Mouse (Mus musculus) cerebellum, postnatal 36 days (tissue): Measurements from ENCODE around the gene Krt42.
"Not testable (repeated sequence)": the region's sequence is repeated elsewhere in the genome, so short reads cannot be mapped to it uniquely, and the experiment has no call there.

Experiments used
- DNase-seq, 2 experiments: peaks; one replicate each; pipeline ENCODE4 v3.0.0; 2021 to 2022; ENCODE audit warnings: mixed read lengths in 2 of 2

The Krt42 gene

DNA sequence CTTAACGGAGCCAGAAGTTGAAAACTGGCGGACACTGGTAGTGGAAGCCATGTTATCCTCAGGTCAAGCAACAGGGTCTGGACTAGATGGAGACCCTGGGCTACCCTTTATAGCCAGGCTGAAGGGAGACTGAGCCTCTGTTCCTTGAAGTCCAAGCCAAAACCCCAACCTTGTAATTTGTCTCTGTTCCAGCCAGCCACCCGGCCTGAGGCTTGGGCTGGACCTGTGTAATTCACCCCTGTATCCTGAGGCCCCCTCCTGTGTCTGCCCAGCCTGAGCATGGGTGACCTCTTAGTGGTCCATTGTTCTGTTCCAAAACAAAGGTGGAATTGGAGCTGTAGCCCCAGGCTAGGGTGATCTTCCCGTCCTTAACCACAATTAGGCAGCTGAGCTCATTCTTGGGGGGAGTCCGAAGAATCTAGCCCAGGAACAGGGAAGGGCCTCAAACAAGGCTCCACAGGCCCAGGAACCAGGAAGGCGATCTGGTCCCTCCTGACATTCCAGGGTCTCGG, at the start of gene Krt42:
Krt42 (minus strand) TSS at position 51 of the 512 bp plus-strand sequence.
- no peak for DNase-seq

DNA sequence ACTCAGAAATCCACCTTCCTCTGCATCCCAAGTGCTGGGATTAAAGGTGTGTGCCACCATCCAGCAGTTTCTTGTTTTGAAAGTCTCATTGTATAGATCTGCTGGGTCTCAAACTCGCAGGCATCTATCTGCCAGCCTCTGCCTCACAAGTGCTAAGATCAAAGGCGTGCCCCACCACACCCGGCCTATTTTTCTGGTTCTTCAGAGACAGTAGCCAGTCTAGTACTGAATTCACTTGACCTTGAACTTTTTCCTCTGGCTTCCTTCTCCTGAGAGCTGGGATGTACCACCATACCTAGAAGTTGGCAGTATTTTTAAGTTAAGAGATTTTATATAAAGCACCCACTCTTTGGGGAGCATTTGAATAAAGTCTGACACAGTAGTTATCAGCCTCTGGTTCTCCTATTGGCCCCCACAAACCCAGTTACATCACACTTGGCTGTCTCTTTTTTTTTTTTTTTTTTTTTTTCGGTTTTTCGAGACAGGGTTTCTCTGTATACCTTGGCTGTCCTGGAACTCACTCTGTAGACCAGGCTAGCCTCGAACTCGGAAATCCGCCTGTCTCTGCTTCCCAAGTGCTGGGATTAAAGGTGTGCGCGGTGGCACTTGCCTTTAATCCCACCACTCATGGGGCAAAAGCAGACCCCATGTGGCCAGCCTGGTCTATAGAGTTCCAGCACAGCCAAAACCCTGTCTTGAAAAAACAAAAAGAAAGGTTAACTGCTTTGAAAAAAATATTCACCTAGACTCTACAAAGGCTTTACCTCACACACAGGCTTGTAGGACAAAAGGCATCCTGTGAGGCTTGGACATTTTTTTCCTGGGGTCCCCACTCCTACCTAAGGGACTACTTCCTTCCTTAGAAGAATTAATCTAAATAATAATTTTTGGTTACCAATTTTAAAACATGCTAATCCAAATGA, 49.1 kb upstream of the Krt42 start:
- DNase-seq = peak; percentile 18 to 24

DNA sequence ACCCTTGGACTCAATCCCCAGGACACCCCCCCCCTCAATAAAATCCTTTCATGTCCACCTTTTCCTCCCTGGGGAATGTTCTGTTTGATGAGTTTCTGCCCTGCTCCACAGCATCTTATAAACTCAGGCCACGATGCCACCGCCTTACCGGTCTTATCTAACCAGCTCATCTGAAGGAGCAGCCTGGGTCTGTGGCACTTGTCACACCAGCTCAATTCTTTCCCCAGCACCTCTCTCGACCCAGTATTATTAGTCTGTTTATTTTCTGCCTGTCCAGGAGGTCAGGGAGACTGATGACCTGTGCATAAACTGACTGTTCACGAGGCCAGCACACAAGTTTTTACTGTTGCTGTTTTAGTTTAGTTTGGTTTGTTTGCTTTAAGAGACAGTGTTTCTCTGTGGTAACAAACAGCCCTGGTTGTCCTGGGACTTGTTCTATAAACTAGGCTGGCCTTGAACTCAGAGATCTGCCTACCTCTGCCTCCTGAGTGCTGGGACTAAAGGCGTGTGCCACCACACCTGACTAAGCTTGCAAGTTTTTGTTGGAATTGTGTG, 48.2 kb upstream of the Krt42 start:
- no peak for DNase-seq

GRCm38 (mm10) chr11:100315439-100315838, 45.8 kb upstream of the Krt42 start:
- DNase-seq = no peak

DNA sequence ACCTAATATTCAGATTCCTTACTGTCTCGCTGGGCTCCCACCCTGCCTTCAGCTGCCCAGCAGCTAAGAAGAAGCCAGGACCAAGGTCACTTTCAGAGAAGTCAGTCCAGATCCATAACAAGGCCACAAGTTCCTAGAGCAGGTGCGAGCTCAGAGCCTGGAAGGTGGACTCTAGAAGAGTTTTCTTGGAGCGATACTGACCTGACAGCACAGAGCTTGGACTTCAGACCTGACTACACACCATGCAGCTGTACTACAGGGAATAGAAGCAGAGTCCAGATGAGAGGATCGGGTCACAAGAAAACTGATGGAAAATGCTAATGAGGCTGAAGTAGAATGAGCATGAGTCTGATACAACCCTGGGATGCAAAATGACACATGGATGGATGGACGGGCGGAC, 43.8 kb upstream of the Krt42 start:
- no peak for DNase-seq

- no peak for DNase-seq
Measured at GRCm38 (mm10) chr11:100312096-100312679, 42.5 kb upstream of the Krt42 start.

DNA sequence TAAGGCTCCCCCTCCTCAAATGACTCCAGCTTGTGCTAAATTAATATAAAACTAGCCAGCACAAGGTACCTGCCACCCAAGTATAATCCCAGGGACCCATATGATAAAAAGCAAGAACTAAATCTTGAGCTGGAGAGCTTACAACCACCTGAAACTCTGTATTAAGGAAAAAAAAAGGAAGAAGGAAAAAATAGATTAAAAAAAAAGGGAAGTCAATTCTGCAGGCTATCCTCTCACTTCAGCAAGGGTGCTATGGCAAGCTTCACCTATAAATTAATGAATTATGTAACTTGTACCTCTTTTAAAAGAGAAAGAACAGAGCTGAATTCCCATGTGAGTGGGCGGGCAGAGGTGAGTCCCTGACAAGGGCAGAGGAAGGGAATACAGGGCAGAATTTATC, 42.0 kb upstream of the Krt42 start:
- DNase-seq = no peak

DNA sequence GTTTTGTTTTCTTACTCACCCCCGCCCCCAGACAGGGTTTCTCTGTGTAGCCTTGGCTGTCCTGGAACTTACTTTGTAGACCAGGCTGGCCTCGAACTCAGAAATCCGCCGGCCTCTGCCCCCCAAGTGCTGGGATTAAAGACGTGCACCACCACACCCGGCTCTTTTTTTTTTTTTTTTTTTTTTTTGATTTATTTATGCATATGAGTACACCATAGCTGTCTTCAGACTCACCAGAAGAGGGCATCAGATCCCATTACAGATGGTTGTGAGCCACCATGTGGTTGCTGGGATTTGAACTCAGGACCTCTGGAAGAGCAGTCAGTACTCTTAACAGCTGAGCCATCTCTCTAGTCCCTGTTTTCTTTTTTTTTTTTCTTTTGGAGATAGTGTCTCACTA, 39.0 kb upstream of the Krt42 start:
- DNase-seq = not testable (repeated sequence)

DNA sequence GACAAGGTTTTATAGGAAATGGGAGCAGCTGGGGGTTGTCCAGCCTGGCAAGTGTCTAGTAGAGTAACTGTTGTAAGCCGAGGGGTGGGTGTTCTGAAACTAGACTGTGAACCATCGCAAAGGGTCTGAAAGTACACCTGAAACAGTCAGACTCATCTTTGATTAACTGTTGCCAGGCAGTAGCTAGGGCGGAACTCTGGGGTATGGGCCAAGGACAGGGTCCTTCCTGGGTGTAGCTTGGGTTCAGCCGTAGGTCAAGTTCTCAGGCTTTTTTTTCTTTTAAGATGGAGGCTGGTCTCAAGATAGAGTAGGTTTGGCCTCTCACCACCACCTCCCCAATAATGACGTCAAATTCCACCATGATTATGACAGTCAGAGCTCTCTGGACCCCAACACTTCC, 38.2 kb upstream of the Krt42 start:
- no peak for DNase-seq

GRCm38 (mm10) chr11:100301292-100301691, 31.6 kb upstream of the Krt42 start:
- DNase-seq = no peak

GRCm38 (mm10) chr11:100300293-100300692, 30.6 kb upstream of the Krt42 start:
- DNase-seq = peak; percentile 74 to 77

DNA sequence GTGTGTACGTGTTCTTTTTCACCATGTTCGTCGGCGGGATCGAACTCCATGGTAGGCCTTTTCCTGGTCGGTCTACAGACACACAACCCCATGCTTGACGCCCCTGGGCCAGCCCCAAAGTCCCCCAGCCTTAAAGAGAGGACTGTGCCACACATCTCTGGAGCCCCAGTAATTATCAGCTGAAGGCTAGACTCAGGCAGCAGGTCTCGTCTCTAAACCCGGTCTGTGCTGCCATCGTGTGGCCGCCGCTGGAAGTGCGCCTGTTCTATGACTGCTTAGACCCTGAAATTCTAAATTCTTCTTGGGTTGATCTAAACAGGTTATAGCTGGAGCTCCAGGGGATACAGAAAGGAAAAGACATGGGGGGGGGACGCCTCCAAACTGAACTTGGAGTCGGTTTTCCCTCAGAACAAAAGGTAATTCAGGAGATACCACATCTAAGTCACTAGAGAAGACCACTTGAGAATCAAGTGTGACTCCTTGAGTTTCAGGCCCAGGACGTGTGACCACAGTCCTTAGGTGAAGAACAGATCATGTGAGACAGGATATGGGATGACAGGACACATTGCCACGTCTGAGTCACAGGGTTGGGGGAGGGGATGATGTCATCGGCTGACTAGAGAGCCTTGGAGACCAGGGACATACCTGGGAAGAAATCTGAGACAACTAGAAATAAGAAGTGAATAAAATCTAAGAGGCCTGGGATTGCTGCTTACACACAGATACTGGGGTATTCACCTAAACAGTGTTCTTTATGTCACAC, 28.8 kb upstream of the Krt42 start:
- DNase-seq = peak; percentile 84 to 89

DNA sequence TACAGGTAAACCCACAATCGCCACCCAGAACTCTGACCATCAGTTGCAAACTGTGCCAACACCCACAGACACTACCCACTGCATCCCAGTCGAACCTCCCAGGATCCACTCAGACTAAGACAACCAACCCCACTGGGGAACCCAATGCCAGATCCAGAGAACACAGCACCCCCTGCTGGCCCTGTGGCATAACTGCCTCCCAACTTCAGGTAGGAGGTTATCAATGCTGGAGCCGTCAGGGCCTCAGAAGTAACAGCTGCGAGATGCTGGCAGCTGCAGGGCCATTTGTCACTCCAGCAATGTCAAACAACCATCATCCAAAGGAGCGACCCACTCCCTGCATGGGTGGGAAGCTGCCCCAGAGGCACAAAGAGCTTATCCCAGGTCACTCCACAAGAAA, 28.1 kb upstream of the Krt42 start:
- peak in 1 of 2 experiments; percentile 5 for DNase-seq

- peak; percentile 78 to 82 for DNase-seq
Measured at GRCm38 (mm10) chr11:100295308-100295707, 25.6 kb upstream of the Krt42 start.

DNA sequence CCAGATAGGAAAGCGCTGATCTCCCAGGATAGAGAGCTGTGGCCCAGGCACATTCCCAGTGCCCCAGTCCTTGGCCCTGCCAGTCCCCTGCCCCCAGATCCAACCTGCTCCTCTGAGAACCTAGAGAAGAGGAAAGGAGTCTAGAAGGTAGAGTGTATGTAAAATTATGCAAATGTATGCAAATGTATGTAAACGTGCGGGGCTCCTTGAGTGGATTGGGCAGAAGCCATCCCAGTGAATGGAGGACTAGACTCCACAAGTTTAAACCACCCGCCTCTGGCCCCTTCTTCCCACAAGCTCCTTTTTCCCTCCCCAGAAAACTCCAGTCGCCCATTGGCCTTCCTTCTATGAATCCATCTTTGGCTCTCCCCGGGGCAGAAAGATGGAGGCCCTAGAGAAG, 23.2 kb upstream of the Krt42 start:
- DNase-seq = no peak

DNA sequence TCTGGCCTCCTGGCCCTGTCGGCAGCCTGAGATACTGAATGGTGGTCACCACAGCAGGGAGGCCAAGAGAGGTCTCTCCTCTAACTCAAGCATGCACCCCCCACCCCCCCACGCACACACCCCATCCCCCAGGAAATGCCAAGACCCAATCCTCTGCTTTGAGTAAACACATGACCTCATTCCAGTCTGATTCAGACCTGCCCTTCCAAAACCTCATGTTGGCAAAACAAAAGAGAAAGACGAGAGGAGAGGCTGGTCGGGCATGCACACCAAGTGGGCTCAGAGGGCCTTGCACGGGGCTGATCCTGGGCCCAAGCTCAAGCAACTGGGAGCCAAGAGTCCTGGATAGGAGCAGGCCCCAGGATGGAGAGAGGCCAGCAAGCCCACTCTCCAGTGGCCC, 20.6 kb upstream of the Krt42 start:
- DNase-seq = no peak

DNA sequence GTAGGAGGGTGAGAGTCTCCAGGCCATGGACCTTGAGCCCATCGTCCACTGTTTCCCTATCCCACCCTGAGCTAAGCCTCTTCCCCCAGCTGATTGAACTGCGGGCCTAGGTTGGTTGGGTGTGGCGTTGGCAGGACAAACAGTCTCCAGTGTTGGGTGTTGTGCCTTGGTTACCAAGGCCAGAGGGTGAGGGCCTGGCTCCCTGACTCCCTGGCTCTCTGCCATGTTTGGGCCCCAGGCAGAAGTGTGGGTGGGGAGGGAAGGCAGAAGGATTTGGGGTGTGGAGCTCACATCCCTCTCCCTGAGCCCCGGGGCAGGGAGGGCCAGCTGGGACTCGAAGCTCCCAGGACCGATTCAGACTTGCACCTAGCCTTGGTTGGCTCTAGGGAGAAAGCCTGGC, 19.3 kb upstream of the Krt42 start:
- DNase-seq = no peak

DNA sequence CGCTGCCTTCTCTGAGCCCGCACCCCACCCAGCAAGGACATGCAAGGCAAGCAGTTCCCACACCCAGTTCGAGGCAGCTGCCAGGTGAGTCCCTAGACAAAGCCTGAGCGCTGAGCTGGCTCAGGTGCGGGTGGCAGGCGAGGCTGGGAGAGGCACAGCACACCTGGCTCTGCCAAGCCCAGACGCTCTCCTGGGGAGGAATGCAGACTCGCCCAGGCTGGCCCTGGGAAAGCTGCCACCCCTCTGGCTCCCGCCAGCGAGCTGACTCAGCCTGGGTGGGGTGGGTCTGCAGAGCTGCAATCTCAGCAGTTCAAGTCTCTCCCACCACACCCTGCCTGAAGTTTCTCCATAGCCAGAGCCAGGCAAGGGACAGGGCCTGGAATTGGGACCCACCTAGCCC, 17.4 kb upstream of the Krt42 start:
- no peak for DNase-seq

DNA sequence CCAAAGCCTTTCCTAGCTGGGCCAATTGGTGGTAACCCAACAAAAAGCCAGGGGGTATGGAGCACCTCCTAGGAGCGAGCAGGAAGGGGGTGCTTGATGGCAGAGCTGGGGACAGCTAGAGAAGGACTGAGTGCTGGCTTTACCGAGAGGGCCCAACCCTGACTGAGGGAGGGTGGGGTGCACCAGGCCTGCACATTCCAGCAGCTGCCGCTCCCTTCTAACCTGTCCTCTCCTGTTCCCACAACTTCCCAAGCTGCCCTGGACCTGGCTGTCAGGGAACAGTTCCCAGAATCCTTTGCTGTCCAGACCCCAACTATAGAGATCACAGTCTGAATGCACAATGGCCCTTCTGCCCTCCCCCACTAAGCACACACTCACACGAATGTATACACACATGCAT, 15.3 kb upstream of the Krt42 start:
- no peak for DNase-seq

- peak; percentile 74 for DNase-seq
Measured at GRCm38 (mm10) chr11:100282549-100282948, 12.9 kb upstream of the Krt42 start.

DNA sequence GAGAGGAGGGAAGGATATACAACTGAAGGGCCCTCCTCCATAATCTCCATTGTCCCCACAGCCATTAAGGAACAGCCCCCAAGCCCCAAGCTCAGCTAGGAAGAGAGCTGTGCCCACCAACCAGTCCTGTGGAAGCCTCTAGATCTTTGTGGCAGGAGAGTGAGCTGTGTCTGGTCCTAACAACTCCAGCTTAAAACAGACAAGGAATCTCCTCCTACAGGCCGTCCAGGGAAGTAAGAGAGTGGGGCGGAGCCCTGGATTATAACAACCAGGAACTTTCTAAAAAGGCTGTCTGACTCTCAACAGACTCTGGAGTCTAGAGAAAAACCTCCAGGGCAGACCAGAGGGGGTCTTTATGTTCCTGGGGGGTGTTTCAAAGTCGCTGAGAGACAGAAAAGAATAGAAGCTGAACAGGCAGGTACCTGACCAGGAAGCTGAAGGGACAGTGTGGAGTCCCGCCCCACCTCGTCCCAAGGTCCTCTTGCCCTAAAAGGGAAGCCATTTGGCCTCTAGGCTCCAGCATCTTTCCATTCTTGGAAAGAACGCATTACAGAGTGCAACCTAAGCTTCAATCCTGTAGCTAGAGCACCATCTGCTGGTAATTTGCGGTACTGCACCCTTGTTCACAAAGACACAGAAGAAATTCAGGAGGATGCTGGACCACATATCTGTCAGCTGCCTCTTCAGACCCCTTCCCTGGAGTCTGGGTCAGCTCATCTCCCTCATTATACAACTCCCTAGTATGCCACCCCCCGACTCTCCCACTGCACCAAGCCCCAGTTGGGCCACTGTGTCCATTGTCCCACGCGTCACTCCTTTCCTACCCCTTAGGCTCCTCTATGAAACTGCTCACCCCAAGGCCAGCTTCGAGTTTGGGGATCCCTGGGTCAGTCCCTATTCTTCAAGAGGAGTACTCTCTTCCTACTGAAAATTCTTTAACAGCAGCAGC, 12.2 kb upstream of the Krt42 start:
- peak; percentile 77 to 89 for DNase-seq

- no peak for DNase-seq
Measured at GRCm38 (mm10) chr11:100278759-100279158, 9.1 kb upstream of the Krt42 start.
